Mouse (Mus musculus): ENCODE data around the gene Sqstm1. TPM values are rescaled to one million over a fixed set of nuclear protein-coding genes. Genes with fewer than 3 reads are reported as not detected.

Sqstm1 gene
- total and polyA plus RNA-seq, 3 experiments = 187 to 223 TPM; not detected in 1

DNA sequence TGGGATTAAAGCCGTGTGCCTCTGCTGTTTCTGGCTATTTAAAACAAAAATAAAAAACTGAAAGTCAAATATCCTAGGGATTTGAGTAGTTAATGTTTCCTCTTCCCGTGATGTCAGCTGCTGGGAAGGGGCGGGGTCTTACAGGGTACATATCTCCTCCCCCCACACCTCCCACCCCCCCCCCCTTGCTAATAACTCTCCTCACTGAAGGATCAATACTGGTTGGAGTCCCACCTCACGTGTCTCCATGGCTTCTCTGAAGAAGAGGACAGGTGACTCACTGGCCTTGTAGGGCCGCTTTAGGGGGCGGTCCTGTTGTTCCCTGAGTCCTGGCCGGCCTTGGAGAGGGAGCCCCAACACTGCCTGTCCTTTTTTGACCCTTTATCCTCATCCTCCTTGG lies 21.9 kb downstream of the Sqstm1 start:
- no peaks in the 10 kb centered on the region for H3K27me3 ChIP-seq (ENCODE audit: control insufficient read depth in 1 of 2, insufficient read depth in 2 of 2, low read length in 2 of 2)
- H3K36me3 ChIP-seq (ENCODE audit: control insufficient read depth in 1 of 2, insufficient read depth in 2 of 2, low read length in 2 of 2) = peaks cover 0 to 2% of the 10 kb centered on the region in 2 experiments; a peak in 1 of 4 replicates
- H3K4me3 ChIP-seq (ENCODE audit: control insufficient read depth in 1 of 2, insufficient read depth in 1 of 2, low read depth in 2 of 2, low read length in 2 of 2) = no peak overlapping the region
- H3K79me2 ChIP-seq (ENCODE audit: control insufficient read depth, insufficient read depth, low read length, poor library complexity) = no peaks in the 10 kb centered on the region
- H3K9me3 ChIP-seq (replicated peaks; ENCODE audit: insufficient read depth, low read length) = no peaks in the 10 kb centered on the region
- H3K9ac ChIP-seq (ENCODE audit: control insufficient read depth, low read depth, low read length, poor library complexity, severe bottlenecking) = no peak overlapping the region
- no peak overlapping the region for H3K27ac ChIP-seq (ENCODE audit: control insufficient read depth, low read depth, low read length)
- TF ChIP-seq BHLHE40 (IDR thresholded peaks at IDR 0.05; ENCODE audit: borderline replicate concordance, low read depth, low read length) = no peak
- no peak for TF ChIP-seq JUND (IDR thresholded peaks at IDR 0.05; ENCODE audit: low read depth, low read length)
- TF ChIP-seq SIN3A (IDR thresholded peaks at IDR 0.05; ENCODE audit: low read length) = no peak
- no peak for TF ChIP-seq CHD2 (IDR thresholded peaks at IDR 0.05; ENCODE audit: low read length)
- no peak for TF ChIP-seq MAFK (IDR thresholded peaks at IDR 0.05; ENCODE audit: borderline replicate concordance, low read depth, low read length)
- TF ChIP-seq POLR2AphosphoS2 (IDR thresholded peaks at IDR 0.05; ENCODE audit: low read length) = no peak
- TF ChIP-seq TAL1 (IDR thresholded peaks at IDR 0.05; ENCODE audit: low read length) = no peak
- TF ChIP-seq MYC (IDR thresholded peaks at IDR 0.05; ENCODE audit: low read depth, low read length) = no peak
- no peak for TF ChIP-seq ZMIZ1 (IDR thresholded peaks at IDR 0.05; ENCODE audit: low read depth, low read length)
- no peak for TF ChIP-seq CTCF (IDR thresholded peaks at IDR 0.05 in 2 of 3, conservative IDR thresholded peaks at IDR 0.05 in 1 of 3; ENCODE audit: control insufficient read depth in 1 of 3, insufficient read depth in 1 of 3, low read depth in 2 of 3, low read length in 3 of 3, poor library complexity in 1 of 3, severe bottlenecking in 1 of 3)
- no peak for DNase-seq (ENCODE audit: low read depth, low spot score)
- H3K4me1 ChIP-seq (ENCODE audit: control insufficient read depth in 1 of 2, insufficient read depth in 2 of 2, low read length in 2 of 2) = peaks cover 2 to 6% of the 10 kb centered on the region in 2 experiments; a peak in 2 of 4 replicates

- Histone ChIP-seq H3K27me3 (ENCODE audit: control insufficient read depth in 1 of 2, insufficient read depth in 2 of 2, low read length in 2 of 2) (no peaks in the 10 kb centered on the region), H3K4me1 (ENCODE audit: control insufficient read depth in 1 of 2, insufficient read depth in 2 of 2, low read length in 2 of 2) (peaks cover 9 to 12% of the 10 kb centered on the region in 2 experiments), H3K9me3 (replicated peaks; ENCODE audit: insufficient read depth, low read length) (no peaks in the 10 kb centered on the region), H3K36me3 (ENCODE audit: control insufficient read depth in 1 of 2, insufficient read depth in 2 of 2, low read length in 2 of 2) (peaks cover 0 to 2% of the 10 kb centered on the region in 2 experiments; a peak in 1 of 4 replicates), H3K4me3 (ENCODE audit: control insufficient read depth in 1 of 2, insufficient read depth in 1 of 2, low read depth in 2 of 2, low read length in 2 of 2) (no peak overlapping the region), H3K79me2 (ENCODE audit: control insufficient read depth, insufficient read depth, low read length, poor library complexity) (no peaks in the 10 kb centered on the region), H3K27ac (ENCODE audit: control insufficient read depth, low read depth, low read length) (no peak overlapping the region), H3K9ac (ENCODE audit: control insufficient read depth, low read depth, low read length, poor library complexity, severe bottlenecking) (no peak overlapping the region)
- TF ChIP-seq MYB (IDR thresholded peaks at IDR 0.05; ENCODE audit: low read depth, low read length) = no peak
- no peak for TF ChIP-seq MXI1 (IDR thresholded peaks at IDR 0.05; ENCODE audit: low read depth, low read length)
- no peak for TF ChIP-seq ELF1 (IDR thresholded peaks at IDR 0.05; ENCODE audit: low read depth, low read length)
- TF ChIP-seq SIN3A (IDR thresholded peaks at IDR 0.05; ENCODE audit: low read length) = no peak
- TF ChIP-seq RAD21 (IDR thresholded peaks at IDR 0.05; ENCODE audit: low read depth, low read length) = no peak
- no peak for TF ChIP-seq UBTF (IDR thresholded peaks at IDR 0.05; ENCODE audit: borderline replicate concordance, insufficient read depth, low read depth, low read length)
- no peak for TF ChIP-seq CHD1 (IDR thresholded peaks at IDR 0.05; ENCODE audit: low read depth, low read length)
- TF ChIP-seq CTCF (IDR thresholded peaks at IDR 0.05 in 2 of 3, conservative IDR thresholded peaks at IDR 0.05 in 1 of 3; ENCODE audit: control insufficient read depth in 1 of 3, insufficient read depth in 1 of 3, low read depth in 2 of 3, low read length in 3 of 3, poor library complexity in 1 of 3, severe bottlenecking in 1 of 3) = no peak
- TF ChIP-seq ZKSCAN1 (IDR thresholded peaks at IDR 0.05; ENCODE audit: low read depth, low read length) = no peak
- no peak for TF ChIP-seq ETS1 (IDR thresholded peaks at IDR 0.05; ENCODE audit: low read depth, low read length)
- TF ChIP-seq TAL1 (IDR thresholded peaks at IDR 0.05; ENCODE audit: low read length) = no peak
- no peak for TF ChIP-seq E2F4 (IDR thresholded peaks at IDR 0.05; ENCODE audit: borderline replicate concordance, low read depth, low read length)
- no peak for TF ChIP-seq MAFK (IDR thresholded peaks at IDR 0.05; ENCODE audit: borderline replicate concordance, low read depth, low read length)
- no peak for TF ChIP-seq BHLHE40 (IDR thresholded peaks at IDR 0.05; ENCODE audit: borderline replicate concordance, low read depth, low read length)
- DNase-seq (ENCODE audit: low read depth, low spot score) = no peak
Observed at GRCm38 (mm10) chr11:50184788-50185187, 25.8 kb downstream of the Sqstm1 start.

Measured in MEL (cell line).